Mouse (Mus musculus): ENCODE data around the gene Pigs. TPM values are rescaled to one million over a fixed set of nuclear protein-coding genes. Genes with fewer than 3 reads are reported as not detected.

Pigs gene
- polyA plus RNA-seq, 1 experiment from 2014 or later: 68.2 TPM

DNA sequence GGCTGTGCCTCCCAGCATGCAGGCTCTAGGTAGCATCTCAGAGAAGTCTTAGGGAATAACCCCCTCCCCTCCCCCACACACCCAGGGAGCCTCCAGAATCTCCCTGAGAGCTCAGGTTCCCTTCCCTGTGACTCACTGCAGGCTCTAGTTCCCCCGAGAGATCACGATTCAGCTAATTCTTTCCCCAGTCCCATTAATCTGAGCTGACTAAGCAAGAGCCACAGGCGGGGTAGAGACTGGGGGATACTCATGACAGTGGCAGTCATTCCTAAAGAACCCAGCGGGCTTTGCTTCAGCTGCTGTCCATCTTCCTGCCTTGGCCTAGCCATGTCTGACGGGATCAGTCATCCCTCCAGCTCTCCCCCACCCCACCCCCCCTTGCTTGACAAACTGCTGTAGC, 54.5 kb downstream of the Pigs start:
- H3K4me2 ChIP-seq: no peak overlapping the region
- H3K9ac ChIP-seq (ENCODE audit: low read depth, low read length): no peak overlapping the region
- no peak for DNase-seq (ENCODE audit: low spot score)
- no peaks in the 10 kb centered on the region for H3K36me3 ChIP-seq (ENCODE audit: control insufficient read depth, insufficient read depth, low read length)
- ATAC-seq (replicated peaks; ENCODE audit: low FRiP score): no peak
- H3K4me1 ChIP-seq (replicated peaks; ENCODE audit: control insufficient read depth, insufficient read depth, low read length): no peaks in the 10 kb centered on the region
- H3K27me3 ChIP-seq (replicated peaks; ENCODE audit: control insufficient read depth, insufficient read depth, low read length): no peaks in the 10 kb centered on the region
- H3K27ac ChIP-seq (ENCODE audit: low read depth, low read length): no peak overlapping the region
- no peaks in the 10 kb centered on the region for H3K9me3 ChIP-seq (ENCODE audit: control insufficient read depth, low read length)
- 47% methylated on average over 5 of the region's 5 CpGs for WGBS
- no peak overlapping the region for H3K4me3 ChIP-seq (ENCODE audit: low read depth, low read length)

DNA sequence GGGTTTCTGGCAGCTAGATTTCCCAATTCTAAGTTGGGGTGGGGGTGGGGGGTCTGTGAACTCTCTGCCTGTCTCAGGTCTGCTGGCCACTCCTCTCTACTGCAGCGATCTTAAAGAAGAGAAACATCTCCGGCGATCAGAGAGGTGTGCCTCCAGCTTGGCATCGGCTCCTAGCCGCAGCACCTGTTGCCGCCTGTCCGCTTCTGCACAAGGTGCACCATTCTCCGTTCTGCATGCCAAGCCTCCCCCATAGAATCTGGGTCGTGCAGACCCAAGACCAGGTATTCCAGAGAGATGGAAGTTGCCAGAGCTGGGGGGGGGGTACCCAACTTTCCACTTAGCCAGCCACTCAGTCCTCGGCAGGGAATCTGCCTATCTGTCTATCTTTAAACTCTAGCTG, 57.6 kb downstream of the Pigs start:
- H3K27me3 ChIP-seq (replicated peaks; ENCODE audit: control insufficient read depth, insufficient read depth, low read length): no peaks in the 10 kb centered on the region
- H3K4me2 ChIP-seq: no peak overlapping the region
- no peak overlapping the region for H3K4me3 ChIP-seq (ENCODE audit: low read depth, low read length)
- H3K9me3 ChIP-seq (ENCODE audit: control insufficient read depth, low read length): no peaks in the 10 kb centered on the region
- H3K4me1 ChIP-seq (replicated peaks; ENCODE audit: control insufficient read depth, insufficient read depth, low read length): no peaks in the 10 kb centered on the region
- WGBS: 81% methylated on average over 10 of the region's 10 CpGs
- ATAC-seq (replicated peaks; ENCODE audit: low FRiP score) (no peak), DNase-seq (ENCODE audit: low spot score) (no peak)
- H3K36me3 ChIP-seq (ENCODE audit: control insufficient read depth, insufficient read depth, low read length): no peaks in the 10 kb centered on the region
- no peak overlapping the region for H3K27ac ChIP-seq (ENCODE audit: low read depth, low read length)
- H3K9ac ChIP-seq (ENCODE audit: low read depth, low read length): no peak overlapping the region

DNA sequence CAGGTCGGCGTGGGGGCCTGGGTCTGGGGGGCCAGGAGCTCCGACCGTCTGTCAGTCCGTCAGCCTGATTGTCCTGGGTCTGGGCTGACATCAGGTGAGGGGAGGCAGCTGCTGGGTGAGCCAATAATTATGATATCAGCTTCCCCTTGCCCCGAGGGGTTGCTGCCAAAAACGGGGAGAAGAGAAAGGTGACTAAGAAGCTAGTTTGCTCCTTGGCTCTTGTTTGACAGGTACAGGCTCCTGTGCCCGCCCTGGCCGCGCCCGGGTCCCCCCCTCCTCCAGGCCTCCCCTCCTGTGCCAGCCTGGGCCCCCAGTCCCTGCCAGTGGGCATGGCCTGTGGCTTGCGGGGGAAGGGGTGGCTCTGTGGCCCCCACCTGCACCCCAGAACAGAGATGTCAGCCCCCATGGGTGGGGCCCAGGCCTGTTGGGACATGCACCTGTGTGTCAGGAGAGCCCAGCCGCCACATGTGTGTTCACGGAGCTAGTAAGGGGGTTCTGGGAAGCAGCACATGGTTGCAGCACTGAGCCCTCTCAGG, 58.4 kb downstream of the Pigs start, which contains the start of gene Foxn1:
TSS of gene Foxn1 (minus strand) at position 51 of the 536 bp plus-strand sequence.
- 78% methylated on average over 14 of the region's 14 CpGs for WGBS

More for the DNA sequence above, 58.4 kb downstream of the Pigs start, which contains the start of gene Foxn1:
- ATAC-seq (replicated peaks; ENCODE audit: low FRiP score): no peak
- Histone ChIP-seq H3K4me1 (replicated peaks; ENCODE audit: control insufficient read depth, insufficient read depth, low read length) (no peaks in the 10 kb centered on the region), H3K27ac (ENCODE audit: low read depth, low read length) (no peak within 1 kb of the TSS), H3K9ac (ENCODE audit: low read depth, low read length) (no peak within 1 kb of the TSS), H3K36me3 (ENCODE audit: control insufficient read depth, insufficient read depth, low read length) (no peaks in the 10 kb centered on the region), H3K4me3 (ENCODE audit: low read depth, low read length) (no peak within 1 kb of the TSS), H3K27me3 (replicated peaks; ENCODE audit: control insufficient read depth, insufficient read depth, low read length) (no peaks in the 10 kb centered on the region), H3K4me2 (no peak within 1 kb of the TSS), H3K9me3 (ENCODE audit: control insufficient read depth, low read length) (no peaks in the 10 kb centered on the region)
- DNase-seq (ENCODE audit: low spot score): no peak

Other genes starting within 250 kb of the Pigs start
- 39.0 and 40.8 TPM in 2 replicates for gene Eral1, start 248.0 kb upstream of the Pigs start, polyA plus RNA-seq (2014; fragmentation: Nextera tagmentation; extraction: Ambion mirVana)
- gene Fam222b, start 233.8 kb upstream of the Pigs start, polyA plus RNA-seq (2014; fragmentation: Nextera tagmentation; extraction: Ambion mirVana): 13.9 and 17.3 TPM in 2 replicates
- 53.8 and 57.6 TPM in 2 replicates for gene Traf4, start 162.8 kb upstream of the Pigs start, polyA plus RNA-seq (2014; fragmentation: Nextera tagmentation; extraction: Ambion mirVana)
- gene Nek8, start 151.7 kb upstream of the Pigs start, polyA plus RNA-seq (2014; fragmentation: Nextera tagmentation; extraction: Ambion mirVana): 13.1 and 14.3 TPM in 2 replicates
- gene Tlcd1, start 151.7 kb upstream of the Pigs start, polyA plus RNA-seq (2014; fragmentation: Nextera tagmentation; extraction: Ambion mirVana): 52.5 and 57.5 TPM in 2 replicates
- 1,588 and 1,766 TPM in 2 replicates for gene Rpl23a, start 144.8 kb upstream of the Pigs start, polyA plus RNA-seq (2014; fragmentation: Nextera tagmentation; extraction: Ambion mirVana)
- 42.6 and 45.3 TPM in 2 replicates for gene Rab34, start 140.0 kb upstream of the Pigs start, polyA plus RNA-seq (2014; fragmentation: Nextera tagmentation; extraction: Ambion mirVana)
- 1.6 and 2.5 TPM in 2 replicates for gene Proca1, start 135.0 kb upstream of the Pigs start, polyA plus RNA-seq (2014; fragmentation: Nextera tagmentation; extraction: Ambion mirVana)
- gene Sdf2, start 82.7 kb upstream of the Pigs start, polyA plus RNA-seq (2014; fragmentation: Nextera tagmentation; extraction: Ambion mirVana): 47.4 and 48.7 TPM in 2 replicates
- gene Supt6, start 82.4 kb upstream of the Pigs start, polyA plus RNA-seq (2014; fragmentation: Nextera tagmentation; extraction: Ambion mirVana): 30.9 and 32.9 TPM in 2 replicates
- 59.5 and 62.2 TPM in 2 replicates for gene 2610507B11Rik, start 66.7 kb upstream of the Pigs start, polyA plus RNA-seq (2014; fragmentation: Nextera tagmentation; extraction: Ambion mirVana)
- 0.18 and 0.36 TPM in 2 replicates for gene BC030499, start 37.6 kb upstream of the Pigs start, polyA plus RNA-seq (2014; fragmentation: Nextera tagmentation; extraction: Ambion mirVana)
- 48.3 and 50.3 TPM in 2 replicates for gene Spag5, start 26.9 kb upstream of the Pigs start, polyA plus RNA-seq (2014; fragmentation: Nextera tagmentation; extraction: Ambion mirVana)
- gene Aldoc, start 5.4 kb upstream of the Pigs start, polyA plus RNA-seq (2014; fragmentation: Nextera tagmentation; extraction: Ambion mirVana): 8.8 and 9.9 TPM in 2 replicates
- 68.9 and 72.7 TPM in 2 replicates for gene Unc119, start 15.1 kb downstream of the Pigs start, polyA plus RNA-seq (2014; fragmentation: Nextera tagmentation; extraction: Ambion mirVana)
- not detected in 2 replicates for gene Foxn1, start 58.1 kb downstream of the Pigs start, polyA plus RNA-seq (2014; fragmentation: Nextera tagmentation; extraction: Ambion mirVana)
- not detected in 2 replicates for gene Slc13a2, start 93.8 kb downstream of the Pigs start, polyA plus RNA-seq (2014; fragmentation: Nextera tagmentation; extraction: Ambion mirVana)
- 9.8 and 12.1 TPM in 2 replicates for gene Slc46a1, start 137.3 kb downstream of the Pigs start, polyA plus RNA-seq (2014; fragmentation: Nextera tagmentation; extraction: Ambion mirVana)
- gene Sarm1, start 169.3 kb downstream of the Pigs start, polyA plus RNA-seq (2014; fragmentation: Nextera tagmentation; extraction: Ambion mirVana): 0.44 and 0.71 TPM in 2 replicates
- gene Vtn, start 170.7 kb downstream of the Pigs start, polyA plus RNA-seq (2014; fragmentation: Nextera tagmentation; extraction: Ambion mirVana): 220 and 245 TPM in 2 replicates
- 0.21 and 0.32 TPM in 2 replicates for gene Sebox, start 175.0 kb downstream of the Pigs start, polyA plus RNA-seq (2014; fragmentation: Nextera tagmentation; extraction: Ambion mirVana)
- gene Tmem199, start 183.8 kb downstream of the Pigs start, polyA plus RNA-seq (2014; fragmentation: Nextera tagmentation; extraction: Ambion mirVana): 59.9 and 61.9 TPM in 2 replicates
- 151 and 154 TPM in 2 replicates for gene Poldip2, start 183.8 kb downstream of the Pigs start, polyA plus RNA-seq (2014; fragmentation: Nextera tagmentation; extraction: Ambion mirVana)
- 42.1 and 42.2 TPM in 2 replicates for gene Tnfaip1, start 207.9 kb downstream of the Pigs start, polyA plus RNA-seq (2014; fragmentation: Nextera tagmentation; extraction: Ambion mirVana)
- gene Ift20, start 207.9 kb downstream of the Pigs start, polyA plus RNA-seq (2014; fragmentation: Nextera tagmentation; extraction: Ambion mirVana): 112 and 114 TPM in 2 replicates
- gene Tmem97, start 222.4 kb downstream of the Pigs start, polyA plus RNA-seq (2014; fragmentation: Nextera tagmentation; extraction: Ambion mirVana): 173 and 183 TPM in 2 replicates